Mouse (Mus musculus) ZHBTc4 (cell line): Measurements from ENCODE around the gene Epop.

Experiments
- DNase-seq: peaks from one replicate; pipeline ENCODE4 v3.0.0-alpha.2; 2011; ENCODE audit warnings: low read depth, low spot score

The Epop gene

GRCm38 (mm10) chr11:97631046-97631445 is 1.5 kb upstream of the Epop start:
- DNase-seq, result peak; percentile 34

GRCm38 (mm10) chr11:97628568-97629518 is 659 bp downstream of the Epop start:
- DNase-seq, result peak; percentile 82

GRCm38 (mm10) chr11:97628303-97628567 is 1.3 kb downstream of the Epop start:
- no peak for DNase-seq

- DNase-seq, result no peak
These were observed 1.8 kb downstream of the Epop start for GRCm38 (mm10) chr11:97627556-97628302.

DNA sequence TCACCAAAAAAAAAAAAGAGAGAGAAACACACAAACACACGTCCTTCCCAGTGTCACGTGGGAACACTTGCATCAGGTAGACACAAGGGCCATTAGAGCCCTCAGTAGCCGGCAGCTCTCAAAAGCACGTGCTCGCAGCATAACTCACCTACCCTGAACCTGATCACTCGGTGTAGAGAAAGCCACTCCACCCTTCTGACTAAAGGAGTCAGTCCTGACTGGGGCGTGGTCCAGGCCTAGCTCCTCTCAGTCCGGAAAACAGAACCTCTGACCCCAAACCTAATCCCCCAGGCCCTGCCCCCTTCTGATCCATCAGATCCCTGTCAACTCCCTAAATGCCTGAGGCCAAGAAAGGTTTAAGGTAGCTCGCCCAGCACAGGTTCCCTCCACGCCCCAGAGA is 2.7 kb downstream of the Epop start:
- peak; percentile 94 for DNase-seq

DNA sequence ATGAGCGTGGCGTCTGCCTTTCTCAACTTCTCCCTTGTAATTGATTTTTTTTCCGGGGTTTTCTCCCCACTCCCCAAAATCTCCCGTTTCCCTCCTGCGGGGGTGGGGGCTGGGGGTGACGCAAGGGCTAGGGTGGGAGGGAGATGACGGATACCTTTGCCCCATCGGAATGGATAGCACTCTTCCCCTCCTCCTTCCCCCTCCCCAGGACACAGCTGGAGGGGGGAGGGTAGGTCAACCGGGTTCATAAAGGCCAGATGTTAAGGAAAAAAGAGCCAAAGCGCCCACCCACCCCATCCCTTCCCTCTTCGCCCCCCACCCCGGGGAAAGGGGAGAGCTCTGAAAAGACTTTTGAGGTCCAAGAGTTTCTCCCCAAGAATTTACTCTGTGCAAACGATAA is 3.1 kb downstream of the Epop start:
- peak; percentile 46 for DNase-seq

GRCm38 (mm10) chr11:97625551-97625950 is 4.0 kb downstream of the Epop start:
- DNase-seq, result peak; percentile 67

DNA sequence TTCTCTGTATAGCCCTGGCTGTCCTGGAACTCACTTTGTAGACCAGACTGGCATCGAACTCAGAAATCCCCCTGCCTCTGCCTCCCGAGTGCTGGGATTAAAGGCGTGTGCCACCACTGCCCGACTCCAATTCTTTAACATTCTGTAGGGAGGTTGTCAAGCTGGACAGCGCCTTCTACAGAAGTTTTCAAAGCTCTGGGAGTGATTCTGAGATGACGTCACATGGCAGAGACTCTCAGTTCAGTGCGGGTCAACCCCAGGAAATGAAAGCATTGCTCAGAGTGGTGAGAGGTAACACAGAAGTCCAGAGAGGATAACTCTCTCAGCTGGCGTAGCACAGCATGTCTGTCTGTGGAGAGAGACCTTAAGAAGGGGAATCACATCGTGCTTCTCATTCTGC is 6.3 kb downstream of the Epop start:
- DNase-seq, result peak; percentile 47

- DNase-seq, result peak; percentile 84
These were observed 7.1 kb downstream of the Epop start for GRCm38 (mm10) chr11:97622440-97622839.

DNA sequence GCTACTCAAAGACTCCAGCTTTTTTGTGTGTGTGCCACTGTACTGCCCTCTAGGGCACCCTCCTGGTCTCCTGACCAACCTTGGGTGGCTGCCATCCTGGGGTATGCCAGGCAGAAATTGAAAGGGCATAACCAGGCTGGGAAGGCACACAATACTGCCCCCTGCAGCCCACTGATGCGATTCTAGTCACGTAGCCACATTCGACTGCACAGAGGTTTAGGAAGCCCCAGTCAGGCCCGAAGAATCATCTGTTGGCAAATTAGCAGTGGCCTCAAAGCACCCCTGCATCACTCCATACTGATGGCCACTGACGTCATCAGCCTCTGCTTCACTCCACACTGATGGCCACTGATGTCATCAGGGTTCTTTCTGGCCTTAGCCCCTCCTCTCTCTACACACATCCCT is 10.1 kb downstream of the Epop start:
- peak; percentile 38 for DNase-seq

DNA sequence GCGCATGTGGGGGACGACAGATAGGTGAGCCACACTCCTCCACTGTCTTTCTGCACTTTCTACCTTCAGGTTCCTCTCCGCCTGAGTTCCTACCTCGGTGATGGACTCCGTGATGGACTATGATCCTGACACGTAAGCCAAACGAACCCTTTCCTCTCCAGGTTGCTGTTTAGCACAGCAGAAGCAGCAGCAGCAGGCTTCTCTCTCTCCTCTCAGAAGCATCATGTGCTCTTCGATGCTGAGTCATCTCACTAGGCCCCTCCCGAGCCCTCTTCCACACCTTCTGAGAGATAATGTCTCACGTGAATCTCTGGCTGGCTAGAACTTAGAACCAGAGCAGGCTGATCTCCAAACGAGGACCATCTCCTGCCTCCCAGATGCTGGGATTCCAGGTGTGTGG is 11.1 kb downstream of the Epop start:
- DNase-seq, result peak; percentile 47

- no peak for DNase-seq
These were observed 14.2 kb downstream of the Epop start for GRCm38 (mm10) chr11:97615276-97615675.

- no peak for DNase-seq
These were observed 18.4 kb downstream of the Epop start for GRCm38 (mm10) chr11:97611076-97611475.

GRCm38 (mm10) chr11:97609743-97610142 is 19.8 kb downstream of the Epop start:
- no peak for DNase-seq

DNA sequence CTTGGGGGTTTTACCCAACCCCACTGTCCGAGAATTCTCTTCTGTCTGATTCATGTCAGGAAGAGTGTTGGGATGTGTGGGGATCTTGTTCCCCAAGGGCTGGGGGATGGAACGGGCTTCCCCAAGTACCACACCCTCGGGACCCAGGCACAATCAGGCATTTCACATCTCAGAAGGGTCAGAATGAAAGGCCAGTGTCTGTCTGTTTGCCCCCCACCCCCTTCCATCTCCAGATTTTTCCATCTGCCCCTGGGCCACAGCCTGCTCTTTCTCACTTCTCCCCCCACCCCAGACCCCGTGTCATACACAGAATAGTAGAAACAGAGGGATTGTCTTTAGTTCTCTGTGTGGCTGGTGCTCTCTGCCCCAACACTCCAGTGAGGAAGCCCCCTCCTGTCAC is 20.6 kb downstream of the Epop start:
- no peak for DNase-seq

DNA sequence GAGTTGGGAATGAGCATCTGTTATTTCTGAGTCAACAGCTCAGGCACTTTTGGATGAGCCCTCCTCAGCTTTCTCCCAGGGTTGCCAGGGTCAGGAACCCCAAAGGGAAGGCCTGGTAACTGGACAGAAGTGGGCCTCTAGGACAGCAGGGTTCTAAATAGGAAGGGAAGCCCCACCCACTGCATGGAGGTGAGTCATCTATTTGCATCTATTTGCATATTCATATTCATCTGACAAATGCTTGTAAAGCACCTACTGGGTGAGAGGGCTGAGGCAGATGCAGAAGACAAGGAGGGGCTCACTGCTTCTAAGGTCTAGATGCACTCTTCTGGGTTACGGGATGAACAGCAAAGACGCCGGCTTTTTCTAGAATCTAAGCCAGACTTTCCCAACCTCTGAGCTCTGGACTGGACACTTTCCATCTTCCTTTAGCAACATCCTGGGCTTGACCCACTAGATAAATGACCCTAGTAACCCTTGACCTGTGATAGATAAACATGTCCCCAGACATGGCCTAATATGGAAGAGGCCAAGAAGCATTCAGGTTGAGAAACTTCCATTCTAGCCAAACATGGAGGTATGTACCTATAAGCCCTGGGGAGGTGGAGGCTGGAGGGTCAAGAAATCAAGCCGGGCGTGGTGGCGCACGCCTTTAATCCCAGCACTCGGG is 22.3 kb downstream of the Epop start:
- DNase-seq, result no peak

DNA sequence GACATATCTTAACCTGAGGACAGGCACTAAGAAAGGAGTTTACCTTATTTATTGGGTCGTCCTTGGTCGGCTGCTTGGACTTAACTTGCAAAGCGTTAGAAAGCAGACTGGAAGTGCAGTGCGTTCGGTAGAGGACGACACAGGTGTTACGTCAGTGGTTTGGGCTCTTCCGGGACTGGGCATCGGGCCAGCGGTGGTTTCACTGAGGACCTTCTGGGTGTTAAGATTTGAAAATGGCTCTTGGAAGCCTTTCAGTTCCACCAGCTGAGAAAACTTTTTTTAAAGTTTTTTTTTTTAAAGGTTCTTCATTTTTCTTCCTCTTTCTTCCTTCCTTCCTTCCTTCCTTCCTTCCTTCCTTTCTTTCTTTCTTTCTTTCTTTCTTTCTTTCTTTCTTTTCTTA is 25.6 kb downstream of the Epop start:
- DNase-seq, result no peak

GRCm38 (mm10) chr11:97602223-97602622 is 27.3 kb downstream of the Epop start:
- peak; percentile 59 for DNase-seq

DNA sequence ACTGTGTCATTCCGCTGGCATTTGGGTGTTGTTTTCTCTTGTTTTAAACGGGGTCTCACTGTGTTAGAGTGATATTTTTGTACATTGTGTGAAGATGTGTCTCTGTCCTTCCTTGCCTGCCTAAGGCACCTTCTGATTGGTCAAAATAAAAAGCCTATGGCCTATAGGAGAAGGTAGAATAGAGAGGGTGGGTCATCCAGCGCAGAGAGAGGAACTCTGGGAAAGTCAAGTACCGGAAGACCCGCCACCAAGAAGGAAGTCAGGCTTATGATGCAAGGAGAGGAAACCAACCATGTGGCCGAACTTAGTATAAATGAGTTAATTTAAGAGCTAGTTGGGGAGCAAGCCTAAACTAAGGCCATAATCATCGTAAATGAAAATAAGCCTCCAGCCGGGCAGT is 30.4 kb downstream of the Epop start:
- peak; percentile 92 for DNase-seq

DNA sequence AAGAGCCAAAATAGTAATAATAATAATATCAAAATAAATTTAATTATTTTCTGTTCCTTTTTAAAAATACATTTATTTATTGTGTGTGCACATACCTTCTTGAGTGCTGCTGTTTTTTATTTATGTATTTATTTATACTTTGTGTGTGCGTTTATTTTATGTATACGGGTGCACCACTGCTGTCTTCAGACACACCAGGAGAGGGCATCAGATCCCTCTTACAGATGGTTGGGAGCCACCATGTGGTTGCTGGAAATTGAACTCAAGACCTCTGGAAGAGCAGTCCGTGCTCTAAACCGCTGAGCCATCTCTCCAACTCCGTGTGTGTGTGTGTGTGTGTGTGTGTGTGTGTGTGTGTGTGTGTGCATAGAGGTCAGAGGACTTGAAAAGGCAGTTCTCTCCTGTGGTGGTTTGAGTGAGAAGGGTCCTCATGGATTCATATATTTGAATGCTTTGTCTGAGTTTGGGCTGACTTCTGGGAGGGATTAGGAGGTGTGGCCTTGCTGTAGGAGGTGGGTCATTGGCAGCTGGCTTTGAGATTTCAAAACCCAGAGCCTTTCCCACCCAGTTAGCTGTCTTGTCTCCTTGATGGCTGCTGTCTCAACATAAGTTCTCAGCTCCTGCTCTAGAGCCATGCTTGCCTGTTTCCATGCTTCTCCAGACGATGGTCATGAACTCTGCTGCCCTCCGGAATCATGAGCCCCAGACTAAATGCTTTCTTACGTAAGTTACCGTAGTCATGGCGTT is 31.4 kb downstream of the Epop start:
- DNase-seq, result peak; percentile 90

GRCm38 (mm10) chr11:97594136-97594535 is 35.4 kb downstream of the Epop start:
- peak; percentile 71 for DNase-seq

- no peak for DNase-seq
These were observed 37.6 kb downstream of the Epop start for GRCm38 (mm10) chr11:97591910-97592309.
